16 mouse cellular contexts compared by ENCODE assay signal in genomic region chr6:87112125-87112524, GRCm38 (mm10). TPM values are rescaled to one million over a fixed set of nuclear protein-coding genes. Genes with fewer than 3 reads are reported as not detected.
DNase-seq lines count a peak whose midpoint lies in the region; ATAC-seq lines count a peak whose summit lies in the region.
"Had no signal": no experiment of that assay in that cellular context is flagged by ENCODE, and none has a peak within 500 bp of the region (broad histone marks: within the 10 kb centered on the region; RNA-seq: fewer than 3 reads in every experiment).

No protein-coding gene starts in this region.

- H3K4me3 ChIP-seq in heart, embryonic 11.5 days (ENCODE audit: low read depth, low read length), result no peak overlapping the region
- no peak overlapping the region for H3K4me3 ChIP-seq in forebrain, embryonic 12.5 days (replicated peaks)
- H3K4me3 ChIP-seq: stomach, embryonic 15.5 days had no signal

- H3K4me1 ChIP-seq in heart, embryonic 11.5 days (ENCODE audit: control insufficient read depth, insufficient read depth, low read length), result no peaks in the 10 kb centered on the region
- no peaks in the 10 kb centered on the region for H3K4me1 ChIP-seq in forebrain, embryonic 12.5 days
- H3K4me1 ChIP-seq: stomach, embryonic 15.5 days had no signal

- DNase-seq in heart, adult 18-20 months, result peak; percentile 29 to 41
- peak; percentile 17 for DNase-seq in urinary bladder, adult 2 months (ENCODE audit: low spot score)
- no peak for DNase-seq in urinary bladder, adult 18-20 months (ENCODE audit: low spot score in 2 of 2)
- peak; percentile 58 to 61 for DNase-seq in heart, postnatal 10 days
- DNase-seq in neural tube, embryonic 10.5 days (ENCODE audit: extremely low spot score, low spot score), result no peak
- no peak for DNase-seq in embryo, embryonic 9.5 days (ENCODE audit: extremely low spot score)
- DNase-seq: cerebellum, adult 2 months; kidney, postnatal 10 days; lung, adult 2 months; right cerebral cortex, postnatal 14 days had no signal

- no peak overlapping the region for H3K27ac ChIP-seq in heart, embryonic 11.5 days (ENCODE audit: low read depth, low read length)
- no peak overlapping the region for H3K27ac ChIP-seq in forebrain, embryonic 12.5 days
- H3K27ac ChIP-seq: stomach, embryonic 15.5 days had no signal

- H3K36me3 ChIP-seq in heart, embryonic 11.5 days (ENCODE audit: control insufficient read depth, insufficient read depth, low read length), result no peaks in the 10 kb centered on the region
- H3K36me3 ChIP-seq in forebrain, embryonic 12.5 days (replicated peaks), result no peaks in the 10 kb centered on the region
- H3K36me3 ChIP-seq: stomach, embryonic 15.5 days had no signal

- intact Hi-C loops in heart, postnatal 10 days (cut with DNase I), result no loop called here

- H3K27me3 ChIP-seq in heart, embryonic 11.5 days (ENCODE audit: control insufficient read depth, insufficient read depth, low read length), result no peaks in the 10 kb centered on the region; the same call in 1 of the 2 replicates
- H3K27me3 ChIP-seq in forebrain, embryonic 12.5 days, result no peaks in the 10 kb centered on the region
- H3K27me3 ChIP-seq: stomach, embryonic 15.5 days had no signal

- H3K9ac ChIP-seq in heart, embryonic 11.5 days (ENCODE audit: low read depth, low read length), result no peak overlapping the region
- no peak overlapping the region for H3K9ac ChIP-seq in forebrain, embryonic 12.5 days
- H3K9ac ChIP-seq: stomach, embryonic 15.5 days had no signal

- 75% methylated on average over 6 of the region's 6 CpGs for WGBS in heart, embryonic 11.5 days (ENCODE audit: insufficient replicate concordance)
- WGBS in forebrain, embryonic 12.5 days, result 84% methylated on average over 6 of the region's 6 CpGs

- no peak overlapping the region for H3K4me2 ChIP-seq in heart, embryonic 11.5 days
- H3K4me2 ChIP-seq in forebrain, embryonic 12.5 days, result no peak overlapping the region
- H3K4me2 ChIP-seq: stomach, embryonic 15.5 days had no signal

- no peak for ATAC-seq in heart, embryonic 11.5 days (replicated peaks; ENCODE audit: insufficient number of reproducible peaks, low FRiP score, low TSS enrichment)
- no peak for ATAC-seq in forebrain, embryonic 12.5 days (ENCODE audit: low FRiP score)
- ATAC-seq: hindbrain, embryonic 16.5 days had no signal

- no peaks in the 10 kb centered on the region for H3K9me3 ChIP-seq in heart, embryonic 11.5 days (replicated peaks; ENCODE audit: control insufficient read depth, low read length)
- no peaks in the 10 kb centered on the region for H3K9me3 ChIP-seq in forebrain, embryonic 12.5 days
- H3K9me3 ChIP-seq: stomach, embryonic 15.5 days had no signal

RNA-seq across cellular contexts. Expression of gene D6Ertd527e, which starts 7.6 kb away (rescaled TPM):
- total RNA-seq in heart, adult 18-20 months (2021), result not detected
- polyA plus RNA-seq in heart, embryonic 11.5 days (2014; fragmentation: Nextera tagmentation; extraction: Ambion mirVana), result 0.13 and 0.17 TPM in 2 replicates
- polyA plus RNA-seq in urinary bladder, adult 2 months (2012; rRNA removed), result 0.22 and 0.31 TPM in 2 replicates
- not detected for total RNA-seq in heart, postnatal 10 days (2021)
- polyA plus RNA-seq in forebrain, embryonic 12.5 days (2016; fragmentation: Nextera tagmentation; extraction: Ambion mirVana), result 0.19 TPM in 1 of 2 replicates, not detected in the other
- total RNA-seq: gastrocnemius, adult 8-10 months; layer of hippocampus, postnatal 25 days had no signal

Comparison
In these comparisons a context has a peak if more than half of its experiments do, and no peak if none do; other contexts are left out.
1. DNase-seq: peak in heart, adult 18-20 months (2 of 2), urinary bladder, adult 2 months (single experiment) and heart, postnatal 10 days (2 of 2); none in urinary bladder, adult 18-20 months (0 of 2), neural tube, embryonic 10.5 days (single experiment) and embryo, embryonic 9.5 days (single experiment).